Mouse (Mus musculus) kidney, embryonic 15.5 days (tissue): ENCODE results near the gene Lrrc46. TPM values are rescaled to one million over a fixed set of nuclear protein-coding genes. Genes with fewer than 3 reads are reported as not detected.

Source experiments
- ATAC-seq: fragments of 200-750 bp; cut with Nextera tagmentation; replicated peaks from 2 replicates; pipeline ENCODE4 v1.8.0; 2017; ENCODE audit warnings: moderate TSS enrichment; ENCODE audit not compliant: low FRiP score
- H3K27ac ChIP-seq: fragments of 300-500 bp; sonication (generic); 2 replicates; pipeline ENCODE4 v1.5.1; 2015; ENCODE audit warnings: mild to moderate bottlenecking, inconsistent platforms
- H3K27me3 ChIP-seq: fragments of 300-500 bp; sonication (generic); 2 replicates; pipeline ENCODE4 v1.6.1; 2015; ENCODE audit warnings: inconsistent platforms
- H3K36me3 ChIP-seq: fragments of 300-500 bp; sonication (generic); 2 replicates; pipeline ENCODE4 v1.6.1; 2015; ENCODE audit warnings: inconsistent platforms
- H3K4me1 ChIP-seq: fragments of 300-500 bp; sonication (generic); 2 replicates; pipeline ENCODE4 v1.6.1; 2015; ENCODE audit warnings: inconsistent platforms
- H3K4me2 ChIP-seq: fragments of 300-500 bp; sonication (generic); 2 replicates; pipeline ENCODE4 v1.6.1; 2015; ENCODE audit warnings: moderate library complexity, mild to moderate bottlenecking, inconsistent platforms
- H3K4me3 ChIP-seq: fragments of 300-500 bp; sonication (generic); replicated peaks from 2 replicates; pipeline ENCODE4 v1.5.1; 2015; ENCODE audit warnings: mild to moderate bottlenecking, inconsistent platforms
- H3K9ac ChIP-seq: fragments of 300-500 bp; sonication (generic); 2 replicates; pipeline ENCODE4 v1.6.1; 2015; ENCODE audit warnings: mild to moderate bottlenecking, inconsistent platforms
- H3K9me3 ChIP-seq: fragments of 300-500 bp; sonication (generic); replicated peaks from 2 replicates; pipeline ENCODE4 v1.6.1; 2016; ENCODE audit warnings: inconsistent platforms
- WGBS: fragments of 180-500 bp; shearing (Covaris S2); methylation state at CpG from one replicate; pipeline ENCODE4 v1.1.7; 2015; ENCODE audit warnings: mixed read lengths; 5-methylcytosine and 5-hydroxymethylcytosine counted together
- polyA plus RNA-seq: library from polyadenylated mRNA; unstranded; fragments of >200 nt; fragmentation: Nextera tagmentation; extraction: Ambion mirVana; gene quantifications from 2 replicates; pipeline ENCODE4 v1.2.1, GENCODE M21; 2015

Gene Lrrc46
- polyA plus RNA-seq, 1 experiment from 2014 or later: 1.5 TPM

DNA sequence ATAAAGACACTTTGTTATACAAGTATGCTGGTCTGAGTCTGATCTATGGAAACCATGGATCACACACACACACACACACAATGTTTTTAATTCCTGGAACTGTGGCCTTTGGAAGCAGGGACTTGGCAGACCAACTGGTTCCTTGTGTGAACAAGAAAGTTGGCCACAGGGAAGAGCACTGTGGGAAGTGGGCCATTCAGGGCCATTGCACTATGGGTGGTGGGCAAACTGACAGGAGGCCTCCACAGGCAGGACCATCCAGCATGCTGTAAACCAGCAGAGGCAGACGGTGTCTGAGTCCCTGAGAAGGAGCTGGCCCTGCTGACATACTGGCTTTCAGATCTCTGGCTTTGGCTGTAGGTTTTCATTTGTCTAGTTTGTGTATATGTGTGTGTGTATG is 28.1 kb upstream of the Lrrc46 start:
- no peak overlapping the region for H3K27ac ChIP-seq
- 58% methylated on average over 1 of the region's 1 CpGs for WGBS
- H3K36me3 ChIP-seq: peaks cover 23% of the 10 kb centered on the region
- H3K9ac ChIP-seq: no peak overlapping the region
- ATAC-seq: no peak
- no peak overlapping the region for H3K4me3 ChIP-seq
- H3K27me3 ChIP-seq: no peaks in the 10 kb centered on the region
- H3K9me3 ChIP-seq: no peaks in the 10 kb centered on the region
- H3K4me2 ChIP-seq: no peak overlapping the region
- no peaks in the 10 kb centered on the region for H3K4me1 ChIP-seq

DNA sequence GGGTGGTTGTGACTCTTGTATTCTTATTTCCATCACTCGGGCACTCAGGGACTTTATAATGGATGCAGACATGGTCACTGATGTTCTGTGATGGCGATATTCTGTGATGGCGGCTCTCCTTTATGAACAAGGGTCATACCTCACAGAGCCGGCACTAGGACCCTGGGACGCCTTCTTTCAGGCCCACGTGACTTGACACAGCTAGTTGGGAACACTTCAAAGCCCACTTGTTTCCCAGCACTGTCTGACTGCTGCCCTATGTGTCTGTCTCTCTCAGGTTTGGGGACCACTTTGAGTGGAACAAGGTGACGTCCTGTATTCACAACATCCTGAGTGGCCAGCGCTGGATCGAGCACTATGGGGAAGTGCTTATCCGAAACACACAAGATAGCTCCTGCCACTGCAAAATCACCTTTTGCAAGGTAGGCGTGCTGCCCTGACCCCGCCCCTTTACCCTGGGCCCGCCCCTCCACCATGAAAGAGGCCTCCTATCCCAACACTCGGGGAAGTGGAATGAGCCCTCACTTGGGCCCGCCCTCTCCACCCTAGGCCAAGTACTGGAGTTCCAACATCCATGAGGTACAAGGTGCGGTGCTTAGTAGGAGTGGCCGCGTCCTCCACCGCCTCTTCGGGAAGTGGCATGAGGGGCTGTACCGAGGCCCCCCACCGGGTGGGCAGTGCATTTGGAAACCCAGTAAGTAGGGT is 25.6 kb upstream of the Lrrc46 start:
- no peaks in the 10 kb centered on the region for H3K27me3 ChIP-seq
- 48% methylated on average over 22 of the region's 22 CpGs for WGBS
- H3K27ac ChIP-seq: no peak overlapping the region
- no peak for ATAC-seq
- peaks cover 6% of the 10 kb centered on the region; the same call in 1 of the 2 replicates for H3K4me1 ChIP-seq
- H3K4me3 ChIP-seq: no peak overlapping the region
- H3K4me2 ChIP-seq: no peak overlapping the region
- peaks cover 27% of the 10 kb centered on the region for H3K36me3 ChIP-seq
- H3K9ac ChIP-seq: no peak overlapping the region
- no peaks in the 10 kb centered on the region for H3K9me3 ChIP-seq

DNA sequence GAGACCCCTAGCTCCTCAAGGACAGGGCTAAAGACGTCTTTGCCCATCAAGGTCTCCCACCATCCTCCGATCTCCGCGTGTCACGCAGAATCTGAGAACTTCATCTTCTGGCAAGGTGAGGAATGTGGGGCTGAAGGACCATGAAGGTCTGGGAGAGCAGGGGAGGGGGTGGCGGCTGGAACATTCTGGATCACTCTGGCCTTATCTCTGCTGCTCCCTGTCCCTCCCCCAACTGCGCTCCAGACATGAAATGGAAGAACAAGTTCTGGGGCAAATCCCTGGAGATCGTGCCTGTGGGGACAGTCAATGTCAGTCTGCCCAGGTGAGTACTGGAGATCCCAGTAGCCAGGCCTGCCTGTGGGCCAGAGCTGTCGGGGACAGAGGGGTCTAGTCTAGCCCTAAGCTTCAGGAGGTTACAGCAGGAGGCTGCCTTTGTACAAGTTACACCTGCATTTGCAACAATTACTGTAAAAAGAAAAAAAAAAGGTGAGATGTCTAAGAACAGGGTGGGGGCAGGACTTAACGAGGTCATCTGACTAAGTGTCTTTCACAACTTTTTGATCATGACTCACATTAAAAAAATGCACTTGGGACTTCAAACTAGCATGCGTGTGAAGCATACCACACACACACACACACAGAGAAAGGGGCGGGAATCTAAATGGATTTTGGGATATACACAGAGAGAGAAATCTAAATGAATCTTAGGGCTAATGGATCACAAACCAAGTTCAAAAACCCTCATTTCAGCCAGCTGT is 24.5 kb upstream of the Lrrc46 start:
- ATAC-seq: no peak
- Histone ChIP-seq H3K9me3 (no peaks in the 10 kb centered on the region), H3K4me3 (no peak overlapping the region), H3K36me3 (peaks cover 37% of the 10 kb centered on the region), H3K27ac (no peak overlapping the region), H3K4me2 (no peak overlapping the region), H3K27me3 (no peaks in the 10 kb centered on the region), H3K9ac (no peak overlapping the region), H3K4me1 (peaks cover 6% of the 10 kb centered on the region; the same call in 1 of the 2 replicates)
- WGBS: 85% methylated on average over 12 of the region's 12 CpGs

DNA sequence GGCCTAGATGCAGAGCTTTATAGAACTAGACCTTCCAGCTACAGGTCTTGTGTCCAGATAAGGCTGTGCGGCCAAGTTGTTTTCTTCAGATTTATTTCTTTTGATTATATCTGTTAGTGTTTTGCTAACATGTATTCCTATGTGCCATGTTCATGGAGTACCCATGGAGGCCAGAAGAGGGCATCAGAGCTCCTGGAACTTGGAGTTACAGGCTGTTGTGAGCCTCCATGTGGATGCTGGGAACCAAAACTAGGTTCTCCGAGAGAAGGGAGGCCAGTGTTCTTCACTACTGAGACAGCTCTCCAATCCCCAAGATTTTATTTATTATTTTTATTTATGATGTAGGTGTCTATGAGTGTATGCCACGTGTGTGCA is 22.7 kb upstream of the Lrrc46 start:
- Histone ChIP-seq H3K4me1 (peaks cover 6% of the 10 kb centered on the region; the same call in 1 of the 2 replicates), H3K36me3 (peaks cover 52% of the 10 kb centered on the region), H3K9ac (no peak overlapping the region), H3K27ac (peak overlapping the region; percentile 49), H3K9me3 (no peaks in the 10 kb centered on the region), H3K4me3 (no peak overlapping the region), H3K4me2 (no peak overlapping the region), H3K27me3 (no peaks in the 10 kb centered on the region)
- WGBS: 89% methylated on average over 3 of the region's 3 CpGs
- ATAC-seq: no peak

DNA sequence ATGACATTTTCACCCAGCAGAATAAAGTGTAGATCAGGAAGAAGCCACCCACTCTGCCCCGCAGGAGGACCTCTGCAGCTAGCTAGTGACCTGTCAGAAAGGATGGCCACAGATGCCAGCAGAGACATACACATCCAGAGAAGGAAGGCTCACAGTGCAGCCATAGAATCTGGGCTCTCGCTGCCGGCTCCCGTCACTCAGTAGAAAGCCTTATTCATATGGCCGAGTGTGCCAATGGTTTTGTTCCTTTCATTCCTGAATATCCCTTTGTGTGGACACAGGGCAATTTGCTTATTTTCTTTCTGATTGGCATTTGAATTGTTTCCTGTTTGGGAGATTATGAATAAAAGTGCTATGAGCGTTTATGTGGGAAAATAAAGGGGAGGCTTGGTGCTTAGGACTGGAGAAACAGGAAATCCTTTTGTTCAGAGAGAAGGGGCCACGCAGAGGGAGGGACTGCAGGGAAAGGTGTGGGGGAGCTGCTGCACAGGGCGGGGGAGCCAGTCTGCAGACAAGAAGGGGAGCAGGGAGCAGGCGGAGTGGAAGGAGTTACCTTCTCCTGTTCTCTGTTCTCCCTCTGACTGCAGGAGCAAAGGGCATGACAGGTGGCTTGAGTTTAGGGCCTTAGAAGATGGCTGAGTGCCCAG is 22.2 kb upstream of the Lrrc46 start:
- peak overlapping the region; percentile 63 for H3K27ac ChIP-seq
- WGBS: 48% methylated on average over 9 of the region's 9 CpGs
- peaks cover 6% of the 10 kb centered on the region; the same call in 1 of the 2 replicates for H3K4me1 ChIP-seq
- H3K4me2 ChIP-seq: no peak overlapping the region
- H3K27me3 ChIP-seq: no peaks in the 10 kb centered on the region
- H3K4me3 ChIP-seq: no peak overlapping the region
- no peaks in the 10 kb centered on the region for H3K9me3 ChIP-seq
- no peak overlapping the region for H3K9ac ChIP-seq
- H3K36me3 ChIP-seq: peaks cover 53% of the 10 kb centered on the region
- ATAC-seq: no peak

DNA sequence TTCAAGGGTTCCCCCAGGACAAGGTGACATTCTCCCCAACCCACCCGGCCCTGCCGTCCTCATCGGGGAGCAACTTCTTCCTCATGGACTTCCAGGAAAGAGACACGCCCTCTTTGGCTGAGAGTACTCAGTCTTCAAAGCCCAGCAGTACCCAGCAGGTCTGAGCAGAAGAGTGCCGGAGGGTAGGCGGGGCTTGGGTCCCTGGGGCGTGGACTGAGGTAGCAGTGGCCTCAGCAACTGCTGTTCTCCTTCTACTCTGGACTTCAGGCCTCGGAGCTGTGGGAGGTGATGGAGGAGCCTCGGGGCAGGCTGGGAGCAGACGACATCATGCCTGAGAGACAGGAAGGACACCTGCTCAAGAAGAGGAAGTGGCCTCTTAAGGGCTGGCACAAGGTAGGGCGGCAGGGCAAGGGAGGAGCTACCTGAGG is 11.0 kb upstream of the Lrrc46 start:
- peak overlapping the region; percentile 88 for H3K4me2 ChIP-seq
- ATAC-seq: no peak
- WGBS: 24% methylated on average over 11 of the region's 11 CpGs
- H3K36me3 ChIP-seq: peaks cover 59% of the 10 kb centered on the region
- H3K9ac ChIP-seq: peak overlapping the region; percentile 63; the same call in 1 of the 2 replicates
- H3K27me3 ChIP-seq: no peaks in the 10 kb centered on the region
- peak overlapping the region; percentile 63 for H3K4me3 ChIP-seq
- no peaks in the 10 kb centered on the region for H3K9me3 ChIP-seq
- H3K27ac ChIP-seq: no peak overlapping the region
- peaks cover 28% of the 10 kb centered on the region for H3K4me1 ChIP-seq

DNA sequence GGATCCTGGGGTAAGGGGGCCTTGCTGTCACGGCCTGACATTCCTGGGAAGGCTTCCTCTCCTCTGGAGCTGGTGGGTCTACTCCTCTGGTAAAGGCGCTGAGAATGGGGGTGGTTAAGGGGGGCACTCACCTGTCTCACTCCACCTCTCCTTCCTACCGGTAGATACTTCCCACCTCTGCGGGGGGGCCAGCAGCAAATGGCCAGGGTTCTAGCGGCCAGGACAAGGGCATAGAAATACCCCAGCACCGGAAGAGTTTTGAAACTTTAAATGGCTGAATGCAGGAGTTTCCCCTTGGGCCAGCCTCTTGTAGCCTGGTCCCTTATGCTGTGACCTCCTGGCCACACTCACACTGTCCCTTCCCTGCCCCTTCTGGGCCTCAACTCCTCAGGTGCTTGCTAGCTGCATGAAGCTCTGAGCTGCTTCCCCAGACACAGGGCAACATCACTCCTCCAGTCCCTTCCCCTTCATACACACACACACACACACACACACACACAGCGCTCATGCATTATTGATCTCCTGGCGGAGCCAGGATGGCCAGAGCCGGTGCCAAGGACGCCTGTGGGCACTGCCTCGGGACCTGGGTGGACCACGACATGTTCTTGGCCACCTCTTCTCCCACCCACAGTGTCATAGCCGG is 9.9 kb upstream of the Lrrc46 start:
- Histone ChIP-seq H3K9ac (peak overlapping the region; percentile 63), H3K27ac (peak overlapping the region; percentile 63), H3K4me2 (peak overlapping the region; percentile 88), H3K9me3 (no peaks in the 10 kb centered on the region), H3K36me3 (peaks cover 55% of the 10 kb centered on the region), H3K4me1 (peaks cover 28% of the 10 kb centered on the region), H3K27me3 (no peaks in the 10 kb centered on the region), H3K4me3 (peak overlapping the region; percentile 63)
- 27% methylated on average over 13 of the region's 13 CpGs for WGBS
- ATAC-seq: peak; percentile 23

DNA sequence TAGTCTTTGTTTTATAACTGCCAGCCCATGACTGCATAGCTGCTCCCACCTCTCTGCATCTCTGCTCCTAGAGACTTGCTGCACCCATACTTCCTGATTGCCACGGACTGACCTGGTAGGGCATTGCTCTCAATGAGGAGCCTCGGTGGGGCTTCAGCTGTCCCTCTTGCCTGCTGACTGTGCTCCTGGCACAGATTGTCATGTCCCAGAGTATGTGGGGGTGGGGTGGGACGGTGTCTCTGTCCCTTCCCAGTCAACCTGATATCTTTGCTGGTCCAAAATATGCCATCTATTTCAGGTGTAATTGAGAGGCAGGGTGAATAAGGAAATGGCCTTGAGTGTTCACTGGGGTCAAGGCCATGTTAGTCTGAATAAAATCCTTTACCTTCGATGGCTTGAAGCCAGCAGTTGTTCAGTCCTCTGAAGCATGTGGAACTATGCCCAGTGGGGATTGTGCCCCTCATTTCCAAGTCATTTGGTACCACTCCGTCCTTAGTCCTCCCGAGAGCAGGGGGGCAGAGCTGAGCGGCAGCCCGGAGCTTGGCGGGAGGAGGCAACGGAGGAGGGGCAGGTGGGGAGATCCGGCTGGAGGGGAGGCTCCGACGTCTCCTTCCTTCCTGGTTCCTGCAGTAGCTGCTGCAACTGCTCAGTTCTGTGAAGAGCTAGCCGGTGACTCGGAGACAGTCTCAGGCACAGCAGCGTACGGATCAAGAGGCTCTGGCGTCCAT is 9.2 kb upstream of the Lrrc46 start, which contains the start of gene Osbpl7:
Osbpl7 (plus strand) TSS at position 413 of the 728 bp plus-strand sequence.
- H3K36me3 ChIP-seq: peaks cover 53% of the 10 kb centered on the region
- peaks cover 28% of the 10 kb centered on the region for H3K4me1 ChIP-seq
- WGBS: 6% methylated on average over 18 of the region's 18 CpGs
- peak within 1 kb of the TSS; percentile 63 for H3K9ac ChIP-seq
- peak within 1 kb of the TSS; percentile 88 for H3K4me2 ChIP-seq
- H3K4me3 ChIP-seq: peak within 1 kb of the TSS; percentile 63
- H3K27ac ChIP-seq: peak within 1 kb of the TSS; percentile 63
- ATAC-seq: peak; percentile 70
- H3K27me3 ChIP-seq: no peaks in the 10 kb centered on the region
- no peaks in the 10 kb centered on the region; the same call in 1 of the 2 replicates for H3K9me3 ChIP-seq

DNA sequence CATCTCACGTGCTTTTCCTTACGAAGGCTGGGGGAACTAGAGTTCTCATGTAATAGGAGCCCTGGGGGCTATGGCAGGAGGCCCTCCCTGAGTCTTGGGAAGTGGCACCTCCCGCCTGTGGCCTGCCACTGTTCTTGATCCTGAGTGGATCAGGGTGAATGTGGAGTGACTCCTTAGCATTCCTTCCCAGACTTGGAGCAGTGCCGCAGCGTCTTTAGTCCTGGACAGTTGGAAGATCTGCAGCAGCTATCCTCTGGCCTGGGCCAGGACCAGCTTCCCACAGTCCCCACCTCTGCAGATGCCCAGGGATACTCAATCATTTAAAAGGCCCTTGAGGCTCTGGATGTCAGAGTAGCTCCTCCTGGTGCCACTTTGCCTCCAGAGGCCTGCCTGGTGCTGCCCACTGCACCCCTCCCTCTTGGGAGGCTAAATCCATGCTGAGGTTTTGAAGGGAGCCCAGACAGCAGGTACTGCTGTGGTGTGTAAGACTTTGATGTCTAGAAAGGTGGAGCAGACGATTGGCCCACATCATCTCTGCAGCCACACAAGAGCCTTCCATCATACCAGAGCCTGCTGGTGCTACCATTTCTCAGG is 8.4 kb upstream of the Lrrc46 start:
- Histone ChIP-seq H3K4me1 (peaks cover 28% of the 10 kb centered on the region), H3K27me3 (no peaks in the 10 kb centered on the region), H3K9me3 (no peaks in the 10 kb centered on the region; the same call in 1 of the 2 replicates), H3K4me3 (no peak overlapping the region), H3K9ac (no peak overlapping the region), H3K4me2 (no peak overlapping the region), H3K27ac (no peak overlapping the region), H3K36me3 (peaks cover 53% of the 10 kb centered on the region)
- 69% methylated on average over 6 of the region's 6 CpGs for WGBS
- no peak for ATAC-seq

DNA sequence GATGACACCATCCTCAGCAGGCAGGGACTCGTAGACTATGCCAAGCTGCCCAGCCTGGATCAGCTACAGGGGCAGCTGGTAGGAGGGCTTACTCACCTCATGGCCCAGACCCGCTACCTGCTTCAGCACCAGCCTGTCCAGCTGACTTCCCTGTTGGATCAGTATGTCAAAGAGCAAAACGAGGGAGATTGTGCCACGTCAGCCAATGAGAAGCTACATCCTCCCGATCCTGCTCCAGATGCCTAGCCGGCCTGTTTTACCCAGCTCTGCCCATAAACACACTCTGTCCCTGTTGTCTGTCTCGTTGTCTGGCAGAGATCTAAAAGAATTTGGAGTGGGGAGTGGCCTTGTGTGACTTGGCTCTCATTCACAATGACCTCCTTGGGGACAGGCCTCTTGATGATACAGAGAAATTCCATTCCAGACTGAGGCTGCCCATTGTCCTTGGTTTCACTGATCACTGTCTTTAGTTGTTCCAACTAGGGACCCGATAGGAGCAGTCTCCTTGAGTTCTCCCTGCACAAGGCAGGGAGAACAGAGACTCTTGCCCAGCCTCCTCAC is 7.0 kb upstream of the Lrrc46 start:
- Histone ChIP-seq H3K9me3 (no peaks in the 10 kb centered on the region; the same call in 1 of the 2 replicates), H3K4me2 (no peak overlapping the region), H3K36me3 (peaks cover 53% of the 10 kb centered on the region), H3K27me3 (no peaks in the 10 kb centered on the region), H3K27ac (no peak overlapping the region), H3K9ac (no peak overlapping the region), H3K4me1 (peaks cover 28% of the 10 kb centered on the region), H3K4me3 (no peak overlapping the region)
- ATAC-seq: no peak
- 87% methylated on average over 8 of the region's 8 CpGs for WGBS

DNA sequence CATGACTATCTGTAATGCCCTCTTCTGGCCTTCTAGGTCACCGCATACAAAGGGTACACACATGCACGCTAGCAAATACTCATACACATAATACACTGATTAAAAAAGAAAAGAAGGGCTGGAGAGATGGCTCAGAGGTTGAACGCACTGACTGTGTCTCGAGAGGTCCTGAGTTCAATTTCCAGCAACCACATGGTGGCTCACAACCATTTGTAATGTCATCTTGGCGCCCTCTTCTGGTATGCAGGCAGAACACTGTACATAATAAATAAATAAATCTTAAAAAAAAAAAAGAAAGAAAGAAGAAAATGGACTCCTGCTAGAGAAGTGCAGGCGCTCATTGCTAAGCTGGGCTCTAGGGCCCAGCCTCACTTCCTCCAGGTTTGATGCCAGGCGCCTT is 4.7 kb upstream of the Lrrc46 start:
- Histone ChIP-seq H3K27ac (no peak overlapping the region), H3K4me2 (no peak overlapping the region), H3K9me3 (no peaks in the 10 kb centered on the region; the same call in 1 of the 2 replicates), H3K4me1 (peaks cover 24% of the 10 kb centered on the region), H3K9ac (no peak overlapping the region), H3K4me3 (no peak overlapping the region), H3K36me3 (peaks cover 47% of the 10 kb centered on the region), H3K27me3 (no peaks in the 10 kb centered on the region)
- WGBS: 83% methylated on average over 7 of the region's 7 CpGs
- no peak for ATAC-seq
